Mouse (Mus musculus) embryonic facial prominence, embryonic 10.5 days (tissue): ENCODE measurements around the gene Sap30. TPM values are rescaled to one million over a fixed set of nuclear protein-coding genes. Genes with fewer than 3 reads are reported as not detected.

ENCODE experiments used
- DNase-seq: peaks from one replicate; pipeline ENCODE4 v3.0.0-alpha.2; 2017; ENCODE audit warnings: low spot score
- H3K27ac ChIP-seq: fragments of 300-500 bp; sonication (generic); replicated peaks from 2 replicates; pipeline ENCODE4 v1.5.1; 2016; ENCODE audit warnings: mild to moderate bottlenecking
- H3K27me3 ChIP-seq: fragments of 300-500 bp; sonication (generic); replicated peaks from 2 replicates; pipeline ENCODE4 v1.6.1; 2016; ENCODE audit warnings: low read depth, mild to moderate bottlenecking; ENCODE audit not compliant: poor library complexity, severe bottlenecking
- H3K36me3 ChIP-seq: fragments of 300-500 bp; sonication (generic); replicated peaks from 2 replicates; pipeline ENCODE4 v1.6.1; 2016; ENCODE audit warnings: mild to moderate bottlenecking, moderate library complexity
- H3K4me1 ChIP-seq: fragments of 300-500 bp; sonication (generic); 2 replicates; pipeline ENCODE4 v1.6.1; 2016
- H3K4me3 ChIP-seq: fragments of 300-500 bp; sonication (generic); 2 replicates; pipeline ENCODE4 v1.5.1; 2016; ENCODE audit warnings: mild to moderate bottlenecking, moderate library complexity
- H3K9me3 ChIP-seq: fragments of 300-500 bp; sonication (generic); 2 replicates; pipeline ENCODE4 v1.6.1; 2016; ENCODE audit warnings: mild to moderate bottlenecking
- WGBS: fragments of 180-500 bp; shearing (Covaris S2); methylation state at CpG from one replicate; pipeline ENCODE4 v1.1.7; 2016; 5-methylcytosine and 5-hydroxymethylcytosine counted together
- polyA plus RNA-seq: library from polyadenylated mRNA; unstranded; fragments of >200 nt; fragmentation: Nextera tagmentation; extraction: Ambion mirVana; gene quantifications from 2 replicates; pipeline ENCODE4 v1.2.1, GENCODE M21; 2016

The Sap30 gene
- polyA plus RNA-seq, 1 experiment from 2014 or later: 72.8 TPM

GRCm38 (mm10) chr8:57489366-57489765 lies 1.7 kb upstream of the Sap30 start:
- H3K36me3 ChIP-seq: peaks cover 8% of the 10 kb centered on the region
- H3K27me3 ChIP-seq: no peaks in the 10 kb centered on the region
- DNase-seq: no peak
- H3K27ac ChIP-seq: no peak overlapping the region
- H3K4me3 ChIP-seq: no peak overlapping the region
- WGBS: 97% methylated on average over 1 of the region's 1 CpGs
- H3K4me1 ChIP-seq: peaks cover 12% of the 10 kb centered on the region
- H3K9me3 ChIP-seq: no peaks in the 10 kb centered on the region

GRCm38 (mm10) chr8:57488312-57488765 lies 679 bp upstream of the Sap30 start:
- no peaks in the 10 kb centered on the region for H3K9me3 ChIP-seq
- peak; percentile 87 for DNase-seq
- H3K4me1 ChIP-seq: peaks cover 12% of the 10 kb centered on the region
- H3K27me3 ChIP-seq: no peaks in the 10 kb centered on the region
- peak overlapping the region; percentile 97 for H3K4me3 ChIP-seq
- H3K36me3 ChIP-seq: peaks cover 19% of the 10 kb centered on the region
- H3K27ac ChIP-seq: peak overlapping the region; percentile 97
- WGBS: under 1% methylated on average over 25 of the region's 25 CpGs

DNA sequence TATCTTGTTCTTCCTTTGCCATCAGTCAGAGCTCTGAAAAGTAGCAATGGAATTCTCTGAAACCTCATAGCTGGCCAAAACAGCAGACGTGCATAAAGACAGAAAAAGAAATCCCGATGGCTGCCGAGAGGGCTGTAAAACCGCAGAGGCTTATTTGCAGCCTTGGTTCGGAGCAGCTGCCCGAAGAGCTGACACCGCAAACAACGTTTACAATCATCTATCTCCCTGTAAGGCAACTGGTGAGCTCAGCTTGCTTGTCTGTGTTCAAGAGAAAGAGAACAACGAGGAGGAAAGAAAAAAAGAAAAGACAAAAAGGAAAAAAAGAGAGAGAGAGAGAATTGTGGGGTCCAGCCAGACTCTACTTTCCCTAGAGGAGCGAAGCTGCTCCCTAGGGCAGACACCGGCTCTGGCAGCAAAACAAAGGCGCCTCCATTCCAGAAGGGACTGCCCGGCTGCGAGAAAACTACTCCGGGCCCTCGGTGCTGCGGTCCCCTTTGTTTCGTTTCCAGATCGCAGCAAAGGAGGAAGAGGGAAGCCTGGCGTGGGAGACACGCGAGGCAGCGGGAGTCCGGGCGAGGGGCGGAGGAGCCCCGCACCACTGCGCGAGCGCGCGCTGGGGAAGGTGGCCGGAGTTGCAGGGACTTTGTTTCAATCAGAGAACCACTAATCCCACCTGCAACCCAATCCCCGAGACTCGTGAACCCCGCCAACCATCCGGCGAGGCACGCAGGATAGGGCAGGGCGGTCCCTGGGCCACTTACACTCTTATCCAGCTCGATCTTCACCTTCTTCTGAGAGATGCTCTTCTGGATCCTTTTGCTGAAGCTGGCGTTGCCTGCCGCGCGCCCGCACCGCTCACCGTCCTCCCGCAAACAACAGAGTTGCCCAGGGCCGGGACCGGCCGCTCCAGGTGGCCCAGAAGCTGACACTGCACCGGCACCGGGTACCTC lies 894 bp downstream of the Sap30 start:
- Histone ChIP-seq H3K27ac (peak overlapping the region; percentile 97), H3K9me3 (no peaks in the 10 kb centered on the region), H3K4me1 (peaks cover 12% of the 10 kb centered on the region), H3K36me3 (peaks cover 34% of the 10 kb centered on the region), H3K4me3 (peak overlapping the region; percentile 97), H3K27me3 (no peaks in the 10 kb centered on the region)
- WGBS: under 1% methylated on average over 54 of the region's 54 CpGs
- DNase-seq: peak; percentile 81

DNA sequence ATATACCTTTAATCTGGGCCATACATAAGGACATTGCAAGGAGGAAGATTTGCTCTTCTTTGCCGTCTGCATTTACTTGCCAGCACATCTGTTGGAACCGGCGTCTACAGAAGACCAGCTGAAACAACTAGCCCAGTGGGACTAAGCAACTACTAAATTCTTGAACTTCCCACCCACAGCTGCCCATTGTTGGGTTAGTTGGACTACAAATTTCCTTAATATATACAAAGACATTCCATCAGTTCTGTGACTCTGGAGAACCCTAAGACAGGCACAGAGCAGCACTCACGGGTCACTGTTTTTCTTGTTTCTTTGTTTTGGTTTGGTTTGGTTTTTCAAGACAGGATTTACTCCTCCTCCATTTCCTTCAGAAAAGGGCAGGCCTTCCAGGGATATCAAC lies 7.1 kb downstream of the Sap30 start:
- Histone ChIP-seq H3K36me3 (peaks cover 50% of the 10 kb centered on the region), H3K27ac (no peak overlapping the region), H3K27me3 (no peaks in the 10 kb centered on the region), H3K4me1 (peaks cover 5% of the 10 kb centered on the region), H3K4me3 (no peak overlapping the region), H3K9me3 (no peaks in the 10 kb centered on the region)
- no peak for DNase-seq
- WGBS: 77% methylated on average over 4 of the region's 4 CpGs

DNA sequence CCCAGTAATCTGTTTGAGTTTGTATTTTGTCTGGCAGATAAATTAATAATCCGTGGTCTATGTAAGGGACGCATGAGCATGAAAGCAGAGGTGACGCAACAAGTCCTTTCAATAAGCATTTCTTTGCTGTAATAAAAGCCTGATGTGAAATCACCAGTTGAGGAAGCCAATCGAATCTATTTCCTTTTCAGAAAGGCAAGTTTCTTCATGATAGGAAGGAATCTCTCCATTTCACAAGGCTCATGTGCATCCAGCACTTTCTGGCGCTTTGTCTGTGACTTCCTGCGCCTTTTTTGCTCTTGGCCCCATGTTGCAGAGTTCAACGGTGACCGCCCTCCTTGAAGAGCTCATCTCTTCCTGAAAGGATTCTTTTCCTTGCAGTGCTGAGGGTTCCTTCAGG lies 8.0 kb downstream of the Sap30 start:
- H3K9me3 ChIP-seq: no peaks in the 10 kb centered on the region
- H3K27ac ChIP-seq: no peak overlapping the region
- no peak for DNase-seq
- H3K4me3 ChIP-seq: no peak overlapping the region
- WGBS: 91% methylated on average over 8 of the region's 8 CpGs
- no peaks in the 10 kb centered on the region for H3K4me1 ChIP-seq
- H3K27me3 ChIP-seq: no peaks in the 10 kb centered on the region
- peaks cover 45% of the 10 kb centered on the region for H3K36me3 ChIP-seq

DNA sequence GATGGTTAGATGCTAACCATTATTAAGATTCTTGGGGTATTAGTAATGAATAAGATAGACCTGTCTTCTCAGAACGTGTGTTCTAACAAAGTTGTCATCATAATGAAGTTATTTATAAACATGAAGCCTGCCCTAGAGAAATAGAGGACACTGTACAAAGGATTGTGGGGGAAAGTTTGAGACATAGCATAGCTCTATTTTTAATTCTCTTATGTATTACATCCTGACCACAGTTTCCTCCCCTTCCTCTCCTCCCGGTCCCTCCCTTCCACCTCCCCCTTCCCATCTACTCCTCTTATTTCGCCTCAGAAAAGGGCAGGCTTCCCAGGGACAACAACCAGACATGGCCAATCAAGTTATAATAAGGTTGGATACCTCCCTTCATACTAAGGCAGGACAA lies 9.3 kb downstream of the Sap30 start:
- Histone ChIP-seq H3K27me3 (no peaks in the 10 kb centered on the region), H3K36me3 (peaks cover 32% of the 10 kb centered on the region), H3K27ac (no peak overlapping the region), H3K9me3 (no peaks in the 10 kb centered on the region), H3K4me1 (no peaks in the 10 kb centered on the region), H3K4me3 (no peak overlapping the region)
- 79% methylated on average over 3 of the region's 3 CpGs for WGBS
- no peak for DNase-seq

DNA sequence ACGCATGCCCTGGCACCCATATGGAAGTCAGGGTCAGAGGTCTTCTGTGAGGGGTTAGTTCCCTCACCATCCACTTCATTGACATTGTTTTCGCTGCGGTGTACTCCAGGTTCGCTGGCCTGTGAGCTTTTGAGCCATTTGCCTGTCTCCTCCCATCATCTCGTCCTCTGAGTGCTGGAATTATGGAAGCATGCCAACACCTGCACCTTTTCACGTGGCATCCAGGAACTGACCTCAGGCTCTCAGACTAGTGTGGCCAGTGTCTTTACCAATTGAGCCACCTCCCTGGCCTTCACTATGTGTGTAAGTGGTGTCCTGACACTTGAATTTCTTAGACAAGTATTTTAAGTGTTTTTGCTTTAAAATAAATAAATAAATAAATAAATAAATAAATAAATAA lies 13.9 kb downstream of the Sap30 start:
- Histone ChIP-seq H3K9me3 (no peaks in the 10 kb centered on the region), H3K4me1 (no peaks in the 10 kb centered on the region), H3K27me3 (no peaks in the 10 kb centered on the region), H3K4me3 (no peak overlapping the region), H3K36me3 (no peaks in the 10 kb centered on the region), H3K27ac (no peak overlapping the region)
- DNase-seq: no peak
- WGBS: 81% methylated on average over 6 of the region's 6 CpGs

GRCm38 (mm10) chr8:57470863-57471262 lies 16.8 kb downstream of the Sap30 start:
- WGBS: 92% methylated on average over 5 of the region's 5 CpGs
- Histone ChIP-seq H3K4me3 (no peak overlapping the region), H3K27me3 (no peaks in the 10 kb centered on the region), H3K36me3 (no peaks in the 10 kb centered on the region), H3K4me1 (no peaks in the 10 kb centered on the region), H3K27ac (no peak overlapping the region), H3K9me3 (no peaks in the 10 kb centered on the region)
- no peak for DNase-seq

- no peak overlapping the region for H3K27ac ChIP-seq
- 63% methylated on average over 5 of the region's 5 CpGs for WGBS
- H3K4me1 ChIP-seq: no peaks in the 10 kb centered on the region
- H3K4me3 ChIP-seq: no peak overlapping the region
- H3K27me3 ChIP-seq: no peaks in the 10 kb centered on the region
- H3K36me3 ChIP-seq: no peaks in the 10 kb centered on the region
- no peak for DNase-seq
- H3K9me3 ChIP-seq: no peaks in the 10 kb centered on the region
Measured at GRCm38 (mm10) chr8:57468624-57469023, 19.0 kb downstream of the Sap30 start.

- Histone ChIP-seq H3K4me3 (no peak overlapping the region), H3K27me3 (no peaks in the 10 kb centered on the region), H3K9me3 (no peaks in the 10 kb centered on the region), H3K36me3 (no peaks in the 10 kb centered on the region), H3K4me1 (no peaks in the 10 kb centered on the region), H3K27ac (no peak overlapping the region)
- WGBS: 87% methylated on average over 3 of the region's 3 CpGs
- no peak for DNase-seq
Measured at GRCm38 (mm10) chr8:57463757-57464156, 23.9 kb downstream of the Sap30 start.

DNA sequence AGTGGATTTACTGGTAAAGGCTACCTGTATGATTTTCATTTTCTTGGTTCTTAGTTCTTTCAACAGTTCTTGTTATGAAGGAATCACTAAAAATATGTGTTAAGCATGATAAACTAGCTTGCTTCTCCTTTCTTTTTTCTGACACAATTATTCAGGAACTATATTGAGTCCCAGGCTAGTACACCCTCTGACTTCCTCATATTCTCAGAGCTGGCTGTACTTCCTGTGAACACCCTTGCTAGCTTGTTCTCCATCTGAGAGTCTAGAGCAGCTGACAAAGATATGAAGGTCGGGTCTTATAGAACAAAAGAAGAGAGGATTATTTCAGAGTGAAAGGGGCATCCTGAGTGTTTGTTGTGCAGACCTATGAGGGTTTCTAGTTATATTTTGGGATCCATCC lies 24.8 kb downstream of the Sap30 start:
- Histone ChIP-seq H3K36me3 (no peaks in the 10 kb centered on the region), H3K4me3 (no peak overlapping the region), H3K27me3 (no peaks in the 10 kb centered on the region), H3K27ac (no peak overlapping the region), H3K4me1 (no peaks in the 10 kb centered on the region), H3K9me3 (no peaks in the 10 kb centered on the region)
- DNase-seq: no peak
- WGBS: 55% methylated on average over 1 of the region's 1 CpGs

GRCm38 (mm10) chr8:57457942-57458341 lies 29.7 kb downstream of the Sap30 start:
- Histone ChIP-seq H3K27me3 (no peaks in the 10 kb centered on the region), H3K36me3 (no peaks in the 10 kb centered on the region), H3K9me3 (no peaks in the 10 kb centered on the region), H3K27ac (no peak overlapping the region), H3K4me3 (no peak overlapping the region), H3K4me1 (no peaks in the 10 kb centered on the region)
- WGBS: 85% methylated on average over 3 of the region's 3 CpGs
- DNase-seq: no peak

DNA sequence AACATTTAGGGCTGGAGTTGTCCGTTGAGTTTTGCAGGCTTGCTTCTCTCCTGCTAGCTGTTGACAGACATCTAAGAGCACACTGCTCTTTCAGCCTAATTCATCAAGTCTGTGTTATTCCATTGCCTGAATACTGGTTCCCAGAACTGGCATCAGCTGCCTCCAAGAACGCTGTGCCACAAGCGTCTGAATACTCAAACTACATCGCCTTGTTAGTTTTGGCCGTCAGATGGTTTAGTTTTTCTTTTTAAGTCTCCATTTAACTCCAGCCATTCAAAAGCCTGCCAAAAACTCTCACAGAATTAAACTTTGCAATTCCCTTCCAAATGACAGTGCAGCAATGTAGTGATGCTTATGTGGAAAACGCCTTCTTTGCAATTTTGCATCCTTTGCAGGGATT lies 30.5 kb downstream of the Sap30 start:
- Histone ChIP-seq H3K4me3 (no peak overlapping the region), H3K9me3 (no peaks in the 10 kb centered on the region), H3K27ac (no peak overlapping the region), H3K4me1 (no peaks in the 10 kb centered on the region), H3K36me3 (no peaks in the 10 kb centered on the region), H3K27me3 (no peaks in the 10 kb centered on the region)
- no peak for DNase-seq
- 87% methylated on average over 6 of the region's 6 CpGs for whole genome bisulfite sequencing
